Mouse (Mus musculus) left cerebral cortex, adult 18-20 months (tissue): ENCODE results near the gene Gpr4. TPM values are rescaled to one million over a fixed set of nuclear protein-coding genes. Genes with fewer than 3 reads are reported as not detected.

Source experiments
- DNase-seq, 2 experiments: peaks; one replicate each; pipeline ENCODE4 v3.0.0; 2021 to 2022; ENCODE audit warnings: low spot score in 2 of 2, mixed read lengths in 1 of 2
- microRNA-seq, 2 experiments: library from miRNA; unstranded; fragments of <30 nt; microRNA quantifications; one replicate each; pipeline ENCODE4 v1.2.0; 2021
- total RNA-seq, 2 experiments: library from RNA; stranded (reverse); gene quantifications; 2 replicates each; pipeline ENCODE4 v1.2.3; 2021

The Gpr4 gene
- total RNA-seq, 2 experiments from 2014 or later: 2.5 to 3.6 TPM

GRCm38 (mm10) chr7:19257390-19258022, 45.2 kb downstream of the Gpr4 start:
- DNase-seq: peak; percentile 34 to 51

DNA sequence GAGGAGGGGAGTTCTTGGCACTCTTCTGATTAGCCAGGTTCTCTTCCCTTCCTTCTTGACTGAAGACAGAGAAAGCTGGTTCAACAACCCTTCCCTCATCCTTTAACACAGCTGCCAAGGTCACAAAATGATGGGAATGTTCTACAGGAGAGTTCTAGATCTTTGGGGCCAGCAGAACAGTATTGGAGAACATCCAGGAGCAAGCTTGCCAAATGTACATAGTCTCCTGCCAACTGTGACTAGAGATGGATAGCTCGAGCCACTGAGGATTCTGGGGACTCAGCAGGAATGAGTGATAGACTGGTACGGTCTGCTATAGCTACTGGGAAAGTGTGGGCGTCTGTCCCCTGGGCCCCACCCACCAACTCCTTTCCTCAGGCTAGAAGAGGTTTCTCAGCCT, 46.0 kb downstream of the Gpr4 start:
- no peak for DNase-seq

GRCm38 (mm10) chr7:19265147-19265546, 52.8 kb downstream of the Gpr4 start:
- DNase-seq: no peak

DNA sequence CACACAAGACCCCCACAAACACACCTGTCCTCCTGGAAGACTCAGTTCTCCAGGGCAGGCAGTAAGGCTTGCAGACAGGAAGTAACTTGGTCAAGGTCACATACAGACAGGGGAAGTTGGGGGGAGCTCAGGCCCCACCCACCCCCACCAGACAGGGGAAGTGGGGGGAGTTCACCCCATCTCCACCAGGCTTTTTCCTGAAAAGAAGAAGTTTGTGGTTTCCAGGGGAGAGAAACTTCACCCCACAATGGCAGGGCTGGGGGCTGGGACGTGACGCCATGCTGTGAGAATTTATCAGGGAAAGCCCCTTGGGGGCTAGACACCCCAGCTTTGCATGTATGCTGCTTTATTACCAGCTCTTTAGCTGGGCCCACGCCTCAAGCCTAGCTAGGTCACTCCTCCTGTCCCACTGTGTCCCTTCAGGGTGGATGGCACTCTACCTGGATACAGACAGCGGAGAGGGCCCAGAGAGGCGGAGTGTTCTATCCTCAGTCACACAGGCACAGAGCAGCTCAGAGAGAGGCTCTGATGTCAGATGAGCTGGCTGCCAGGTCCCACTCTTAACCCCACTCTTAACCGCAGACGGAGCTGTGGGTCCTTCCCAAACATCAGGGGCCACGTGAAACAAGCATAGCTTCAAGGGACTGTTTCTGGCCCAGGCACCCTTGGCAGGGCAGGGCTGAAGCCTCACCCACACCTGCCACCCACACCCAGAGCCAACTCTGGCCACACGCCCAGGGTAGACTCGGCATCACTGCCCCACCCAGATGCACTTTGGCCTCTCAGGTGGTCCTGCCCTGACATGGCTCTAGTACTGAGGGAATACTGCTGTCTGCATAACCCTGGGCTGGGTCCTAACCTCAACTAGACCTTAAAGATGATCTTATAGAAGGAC, 53.8 kb downstream of the Gpr4 start:
- DNase-seq: no peak

GRCm38 (mm10) chr7:19267051-19267450, 54.7 kb downstream of the Gpr4 start:
- no peak for DNase-seq

- no peak for DNase-seq
These were observed 56.8 kb downstream of the Gpr4 start for GRCm38 (mm10) chr7:19268993-19269681.

GRCm38 (mm10) chr7:19269721-19270441, 57.5 kb downstream of the Gpr4 start:
- no peak for DNase-seq

GRCm38 (mm10) chr7:19270509-19271237, 58.3 kb downstream of the Gpr4 start:
- DNase-seq: no peak

- DNase-seq: peak; percentile 88 to 89
These were observed 59.2 kb downstream of the Gpr4 start, which contains the start of gene Vasp for GRCm38 (mm10) chr7:19271238-19272172. Gene Vasp (minus strand): TSS chr7:19271817.

- DNase-seq: peak in 1 of 2 experiments; percentile 28
These were observed 59.9 kb downstream of the Gpr4 start for GRCm38 (mm10) chr7:19272173-19272764.

Small RNA genes within 50 kb of the gene (microRNA-seq; reads per million reads assigned to microRNA genes)
- gene Mir330: 12,297 to 12,514 reads per million in 2 experiments

Other genes starting within 250 kb of the Gpr4 start
- under 1 TPM; 0.40 to 0.49 TPM for gene Nanos2, start 225.1 kb upstream of the Gpr4 start, total RNA-seq
- gene Mypop, start 221.3 kb upstream of the Gpr4 start, total RNA-seq: 10 to 100 TPM; 53.8 to 59.5 TPM
- 10 to 100 TPM; 55.7 to 57.8 TPM for gene Irf2bp1, start 208.5 kb upstream of the Gpr4 start, total RNA-seq
- not detected for gene Foxa3, start 189.0 kb upstream of the Gpr4 start, total RNA-seq
- gene Sympk, start 188.2 kb upstream of the Gpr4 start, total RNA-seq: 100 to 1,000 TPM; 116 to 123 TPM
- gene Rsph6a, start 157.8 kb upstream of the Gpr4 start, total RNA-seq: under 1 TPM in 1 of 2 experiments, not detected in 1; 0.35 TPM
- 100 to 1,000 TPM; 143 TPM for gene Dmwd, start 136.3 kb upstream of the Gpr4 start, total RNA-seq
- 10 to 100 TPM; 26.6 to 32.0 TPM for gene Dmpk, start 128.7 kb upstream of the Gpr4 start, total RNA-seq
- 1 to 10 TPM; 2.3 to 3.0 TPM for gene Six5, start 117.9 kb upstream of the Gpr4 start, total RNA-seq
- under 1 TPM; 0.16 to 0.40 TPM for gene Gm4969, start 94.2 kb upstream of the Gpr4 start, total RNA-seq
- 10 to 100 TPM; 13.6 to 15.6 TPM for gene Fbxo46, start 92.7 kb upstream of the Gpr4 start, total RNA-seq
- 10 to 100 TPM; 15.0 to 17.0 TPM for gene Qpctl, start 63.2 kb upstream of the Gpr4 start, total RNA-seq
- gene Snrpd2, start 62.8 kb upstream of the Gpr4 start, total RNA-seq: 10 to 100 TPM; 73.9 to 78.5 TPM
- 1 to 10 TPM; 1.4 to 1.8 TPM for gene Gipr, start 46.4 kb upstream of the Gpr4 start, total RNA-seq
- 100 to 1,000 TPM; 141 to 147 TPM for gene Eml2, start 36.1 kb upstream of the Gpr4 start, total RNA-seq
- 10 to 100 TPM; 47.3 to 47.6 TPM for gene Opa3, start 15.8 kb downstream of the Gpr4 start, total RNA-seq
- 10 to 100 TPM; 13.6 to 15.1 TPM for gene Vasp, start 59.3 kb downstream of the Gpr4 start, total RNA-seq
- gene Ppm1n, start 67.5 kb downstream of the Gpr4 start, total RNA-seq: not detected
- gene Rtn2, start 70.1 kb downstream of the Gpr4 start, total RNA-seq: 100 to 1,000 TPM; 128 to 129 TPM
- 10 to 100 TPM; 20.9 to 54.7 TPM for gene Fosb, start 97.5 kb downstream of the Gpr4 start, total RNA-seq
- gene Ercc1, start 132.2 kb downstream of the Gpr4 start, total RNA-seq: 10 to 100 TPM; 39.1 to 45.2 TPM
- gene Cd3eap, start 146.9 kb downstream of the Gpr4 start, total RNA-seq: 10 to 100 TPM; 17.1 to 18.1 TPM
- 1 to 10 TPM; 8.2 to 9.6 TPM for gene Ppp1r13l, start 147.2 kb downstream of the Gpr4 start, total RNA-seq
- 10 to 100 TPM; 32.2 to 36.4 TPM for gene Ercc2, start 169.5 kb downstream of the Gpr4 start, total RNA-seq
- gene Klc3, start 191.6 kb downstream of the Gpr4 start, total RNA-seq: 1 to 10 TPM; 3.5 to 4.3 TPM
- under 1 TPM in 1 of 2 experiments, not detected in 1; 0.19 TPM for gene Ckm, start 192.2 kb downstream of the Gpr4 start, total RNA-seq
- gene Mark4, start 246.3 kb downstream of the Gpr4 start, total RNA-seq: 10 to 100 TPM; 69.7 to 74.5 TPM